Mouse (Mus musculus) liver, adult 2 months (tissue): Measurements from ENCODE around the gene Lrp5. TPM values are rescaled to one million over a fixed set of nuclear protein-coding genes. Genes with fewer than 3 reads are reported as not detected.
A peak's percentile ranks its signal among the peaks of the same experiment; 100 is the strongest.

Source experiments
- DNase-seq: peaks from one replicate; pipeline ENCODE4 v3.0.0-alpha.2; 2011; ENCODE audit warnings: low read depth, low spot score; ENCODE audit errors: extremely low read depth
- H3K27ac ChIP-seq: fragments of 200-500 bp; replicated peaks from 2 replicates; pipeline ENCODE4 v1.5.1; 2012; ENCODE audit warnings: low read depth, mild to moderate bottlenecking, control low read depth, inconsistent platforms, low read length; ENCODE audit not compliant: insufficient read depth
- H3K27me3 ChIP-seq: fragments of 200-500 bp; 2 replicates; pipeline ENCODE4 v1.6.1; 2012; ENCODE audit warnings: mild to moderate bottlenecking, moderate library complexity, low read length, inconsistent platforms; ENCODE audit not compliant: control insufficient read depth, insufficient read depth
- H3K36me3 ChIP-seq: fragments of 200-500 bp; 2 replicates; pipeline ENCODE4 v1.6.1; 2012; ENCODE audit warnings: low read length, inconsistent platforms; ENCODE audit not compliant: control insufficient read depth, insufficient read depth
- H3K4me1 ChIP-seq: fragments of 200-500 bp; 2 replicates; pipeline ENCODE4 v1.6.1; 2011; ENCODE audit warnings: low read length; ENCODE audit not compliant: control insufficient read depth, insufficient read depth
- H3K4me3 ChIP-seq: fragments of 200-500 bp; 2 replicates; pipeline ENCODE4 v1.5.1; 2011; ENCODE audit warnings: low read depth, mild to moderate bottlenecking, control low read depth, low read length, moderate library complexity; ENCODE audit not compliant: insufficient read depth
- H3K79me2 ChIP-seq: fragments of 200-500 bp; 2 replicates; pipeline ENCODE4 v1.6.1; 2012; ENCODE audit warnings: inconsistent platforms, mild to moderate bottlenecking, low read length, moderate library complexity; ENCODE audit not compliant: control insufficient read depth, insufficient read depth
- H3K9ac ChIP-seq: fragments of 200-500 bp; 2 replicates; pipeline ENCODE4 v1.6.1; 2012; ENCODE audit warnings: low read depth, mild to moderate bottlenecking, control low read depth, inconsistent platforms, low read length
- CTCF ChIP-seq: fragments of 200-500 bp; IDR thresholded peaks from 2 replicates; pipeline ENCODE4 v1.5.1; 2011; ENCODE audit warnings: low read depth, low read length, control low read depth
- POLR2A ChIP-seq: fragments of 200-500 bp; IDR thresholded peaks from 2 replicates; pipeline ENCODE4 v1.6.1; 2011; ENCODE audit warnings: low read length, control low read depth; ENCODE audit not compliant: insufficient read depth; ENCODE audit errors: extremely low read depth
- WGBS: fragments of 180-500 bp; shearing (Covaris S2); methylation state at CpG from one replicate; pipeline ENCODE4 v1.1.7; 2018; 5-methylcytosine and 5-hydroxymethylcytosine counted together
- polyA plus RNA-seq: library from polyadenylated mRNA; depleted of rRNA; stranded (reverse); fragments of >200 nt; gene quantifications from 2 replicates; pipeline ENCODE4 v1.2.3, GENCODE M21; 2012
- total RNA-seq: library from RNA; depleted of rRNA; stranded (reverse); fragments of >200 nt; gene quantifications from 2 replicates; pipeline ENCODE4 v1.2.3, GENCODE M21; 2014

The Lrp5 gene
- total and polyA plus RNA-seq, 2 experiments = 14.1 to 32.6 TPM

- H3K27me3 ChIP-seq = no peaks in the 10 kb centered on the region
- TF ChIP-seq CTCF = peak; percentile 94
- no peak for TF ChIP-seq POLR2A
- no peaks in the 10 kb centered on the region for H3K79me2 ChIP-seq
- H3K9ac ChIP-seq = no peak overlapping the region
- H3K36me3 ChIP-seq = no peaks in the 10 kb centered on the region
- peak; percentile 53 for DNase-seq
- peaks cover 16% of the 10 kb centered on the region for H3K4me1 ChIP-seq
- no peak overlapping the region for H3K4me3 ChIP-seq
- H3K27ac ChIP-seq = no peak overlapping the region
- WGBS = 26% methylated on average over 6 of the region's 6 CpGs
These were observed 13.4 kb upstream of the Lrp5 start for GRCm38 (mm10) chr19:3699508-3700438.

DNA sequence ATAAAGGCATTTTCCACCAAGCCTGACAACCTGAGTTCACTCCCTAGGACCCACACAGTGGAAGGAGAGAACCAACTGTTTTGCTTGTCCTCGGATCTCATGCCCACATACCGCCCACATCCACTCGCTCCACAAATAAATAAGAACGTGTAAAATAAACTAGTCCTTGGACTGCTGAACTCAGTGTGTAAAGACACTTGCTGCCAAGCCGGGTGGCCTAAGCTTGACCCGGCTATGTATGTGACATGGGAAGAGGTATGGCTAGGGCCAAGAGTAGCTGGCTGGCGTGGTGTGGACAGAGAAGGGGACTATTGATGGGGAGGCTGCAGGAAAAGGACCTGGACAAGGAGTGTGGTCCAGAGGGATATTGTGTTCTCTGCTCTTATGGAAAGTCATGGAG is 11.7 kb upstream of the Lrp5 start:
- Histone ChIP-seq H3K36me3 (no peaks in the 10 kb centered on the region), H3K4me1 (peaks cover 21% of the 10 kb centered on the region), H3K27ac (no peak overlapping the region), H3K4me3 (no peak overlapping the region), H3K9ac (no peak overlapping the region), H3K27me3 (no peaks in the 10 kb centered on the region), H3K79me2 (no peaks in the 10 kb centered on the region)
- 22% methylated on average over 7 of the region's 7 CpGs for WGBS
- TF ChIP-seq CTCF (no peak), POLR2A (no peak)
- DNase-seq = peak; percentile 55

- Histone ChIP-seq H3K4me1 (peaks cover 26% of the 10 kb centered on the region), H3K79me2 (no peaks in the 10 kb centered on the region), H3K9ac (no peak overlapping the region), H3K4me3 (no peak overlapping the region), H3K27me3 (no peaks in the 10 kb centered on the region), H3K36me3 (no peaks in the 10 kb centered on the region), H3K27ac (peak overlapping the region; percentile 85)
- 22% methylated on average over 8 of the region's 8 CpGs for WGBS
- DNase-seq = peak; percentile 79
- TF ChIP-seq POLR2A (no peak), CTCF (no peak)
These were observed 9.6 kb upstream of the Lrp5 start for GRCm38 (mm10) chr19:3695976-3696375.

GRCm38 (mm10) chr19:3695471-3695870 is 9.1 kb upstream of the Lrp5 start:
- peak overlapping the region; percentile 85 for H3K27ac ChIP-seq
- H3K27me3 ChIP-seq = no peaks in the 10 kb centered on the region
- no peaks in the 10 kb centered on the region for H3K36me3 ChIP-seq
- H3K79me2 ChIP-seq = no peaks in the 10 kb centered on the region
- peak; percentile 94 for DNase-seq
- no peak overlapping the region for H3K9ac ChIP-seq
- WGBS = 32% methylated on average over 4 of the region's 4 CpGs
- no peak for TF ChIP-seq CTCF
- TF ChIP-seq POLR2A = no peak
- no peak overlapping the region for H3K4me3 ChIP-seq
- H3K4me1 ChIP-seq = peaks cover 26% of the 10 kb centered on the region

DNA sequence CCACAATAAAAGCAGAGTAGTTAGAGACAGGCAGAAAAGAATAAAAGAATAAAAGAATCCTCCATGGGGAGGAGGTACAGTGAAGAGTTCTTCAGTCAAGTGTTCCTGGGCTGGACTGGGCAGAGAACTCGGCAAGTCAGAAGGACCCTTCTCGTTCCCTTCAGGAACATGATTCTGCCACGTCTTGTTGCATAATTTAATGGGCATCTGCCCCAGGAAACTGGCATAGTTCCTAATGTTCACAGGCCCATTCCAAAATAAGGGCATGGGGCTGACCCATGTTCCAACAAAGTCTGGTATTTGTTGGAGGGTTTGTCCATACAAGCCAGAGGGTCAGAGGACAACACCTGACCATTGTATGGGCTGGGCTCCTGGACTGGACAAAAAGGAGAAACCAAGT is 8.6 kb upstream of the Lrp5 start:
- DNase-seq = peak; percentile 94
- Histone ChIP-seq H3K4me1 (peaks cover 26% of the 10 kb centered on the region), H3K9ac (no peak overlapping the region), H3K4me3 (no peak overlapping the region), H3K27me3 (no peaks in the 10 kb centered on the region), H3K27ac (peak overlapping the region; percentile 85), H3K79me2 (no peaks in the 10 kb centered on the region), H3K36me3 (no peaks in the 10 kb centered on the region)
- 20% methylated on average over 3 of the region's 3 CpGs for WGBS
- no peak for TF ChIP-seq CTCF

- no peak for DNase-seq
- H3K4me3 ChIP-seq = no peak overlapping the region
- no peak overlapping the region for H3K9ac ChIP-seq
- H3K27ac ChIP-seq = peak overlapping the region; percentile 85
- H3K4me1 ChIP-seq = peaks cover 26% of the 10 kb centered on the region
- no peaks in the 10 kb centered on the region for H3K79me2 ChIP-seq
- H3K36me3 ChIP-seq = no peaks in the 10 kb centered on the region
- TF ChIP-seq POLR2A (no peak), CTCF (no peak)
- WGBS = 92% methylated on average over 2 of the region's 2 CpGs
- H3K27me3 ChIP-seq = no peaks in the 10 kb centered on the region
These were observed 8.1 kb upstream of the Lrp5 start for GRCm38 (mm10) chr19:3694476-3694875.
